Mouse (Mus musculus): ENCODE measurements around the gene Tbc1d14.

GRCm38 (mm10) chr5:36598883-36599282, 5.8 kb upstream of the Tbc1d14 start:
- no peak for TF ChIP-seq MAFK (IDR thresholded peaks at IDR 0.05; ENCODE audit: insufficient read depth, low read depth, low read length)
- TF ChIP-seq CHD2 (IDR thresholded peaks at IDR 0.05; ENCODE audit: low read depth, low read length), result no peak
- TF ChIP-seq HCFC1 (IDR thresholded peaks at IDR 0.05; ENCODE audit: borderline replicate concordance, insufficient read depth, low read length), result no peak
